Mouse (Mus musculus): Measurements from ENCODE around the gene Mrpl53. TPM values are rescaled to one million over a fixed set of nuclear protein-coding genes. Genes with fewer than 3 reads are reported as not detected.

The Mrpl53 gene
- polyA plus RNA-seq (2012; ENCODE audit: low replicate concordance), result 22.8 and 39.1 TPM in 2 replicates

GRCm38 (mm10) chr6:83108762-83109668, at the start of gene Mrpl53:
Gene Mrpl53 (plus strand): TSS chr6:83109040.

DNA sequence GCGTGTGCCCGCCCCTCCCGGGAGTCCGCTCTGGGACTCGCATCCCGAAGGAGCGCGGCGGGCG, 38.8 kb upstream of the Mrpl53 start, which contains the start of gene Tlx2:
Gene Tlx2, minus strand, starts transcription at position 47 of the 64 bp plus-strand sequence.

DNA sequence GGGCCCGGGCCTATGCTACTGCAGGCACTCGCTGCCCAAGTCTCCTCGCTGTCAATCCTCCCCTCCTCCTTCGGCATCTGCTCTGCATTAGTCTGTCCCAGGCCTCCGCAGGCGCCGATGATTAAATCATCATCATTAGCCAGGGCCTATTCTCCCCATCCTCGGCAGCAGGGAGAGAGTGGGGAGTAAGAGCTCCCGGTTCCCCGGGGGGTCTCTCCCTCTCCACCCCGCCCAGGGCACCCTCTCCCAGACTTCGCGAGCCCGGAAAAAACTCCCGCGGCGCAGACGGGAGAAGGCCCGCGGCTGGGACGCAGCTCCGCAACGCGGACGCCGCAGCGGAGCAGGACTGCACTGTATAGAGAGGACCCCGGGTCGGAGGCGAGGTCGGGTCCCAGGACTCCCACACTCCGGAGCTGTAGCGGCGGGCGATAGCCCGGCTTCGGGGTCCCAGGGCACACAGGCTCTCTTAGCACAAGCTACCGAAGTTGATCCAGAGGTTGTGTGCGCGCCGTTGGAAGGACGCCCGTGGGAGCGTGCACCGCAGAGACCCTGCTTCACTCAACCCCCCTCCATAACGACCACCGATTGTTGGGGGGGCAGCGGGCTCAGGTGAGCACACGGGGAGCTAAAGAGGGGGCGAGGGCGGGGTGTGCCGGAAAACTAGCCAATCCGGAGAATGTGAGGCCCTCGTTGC, 31.1 kb upstream of the Mrpl53 start, which contains the start of gene Pcgf1:
Gene Pcgf1, plus strand, starts transcription at position 240 of the 694 bp plus-strand sequence.

GRCm38 (mm10) chr6:83086121-83087035, 22.5 kb upstream of the Mrpl53 start, which contains the start of gene Lbx2:
Gene Lbx2 (plus strand): TSS chr6:83086367.

GRCm38 (mm10) chr6:83101316-83101687, 7.5 kb upstream of the Mrpl53 start, which contains the start of the genes Ccdc142 and Gm42688:
Gene Ccdc142 (plus strand): TSS chr6:83101601.
Gene Gm42688 (plus strand): TSS chr6:83101617.

DNA sequence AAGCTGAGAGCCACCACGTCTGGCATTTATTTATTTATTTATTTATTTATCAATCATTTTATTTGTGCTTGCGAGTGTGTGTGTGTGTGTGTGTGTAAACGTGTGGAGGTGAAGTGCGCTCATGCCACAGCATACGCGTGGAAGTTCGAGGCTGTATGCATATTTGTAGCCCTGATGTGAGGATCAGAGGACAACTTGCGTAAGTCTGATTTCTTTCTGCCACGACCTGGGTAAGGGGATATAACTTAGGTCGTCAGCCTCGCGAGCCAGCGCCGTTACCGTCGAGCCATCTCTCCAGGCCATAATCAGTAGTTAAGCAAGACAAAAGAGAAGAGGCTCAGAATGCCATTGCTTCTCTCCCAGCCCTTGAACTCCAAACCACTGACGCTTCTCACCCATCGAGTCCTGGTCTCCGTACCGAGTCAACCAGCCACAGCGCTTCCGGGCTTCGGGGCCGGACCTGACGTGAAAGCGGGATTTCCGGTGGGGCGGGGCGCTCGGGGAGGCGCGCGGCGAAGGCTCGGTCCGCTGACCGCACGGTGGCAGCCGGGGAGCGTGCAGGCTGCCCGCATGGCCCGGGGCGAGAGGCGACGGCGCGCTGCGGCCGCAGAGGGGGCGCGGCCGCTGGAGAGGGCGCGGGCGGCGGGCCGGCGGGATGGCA, 6.3 kb downstream of the Mrpl53 start, which contains the start of gene Mogs:
Gene Mogs, plus strand, starts transcription at position 486 of the 661 bp plus-strand sequence.

DNA sequence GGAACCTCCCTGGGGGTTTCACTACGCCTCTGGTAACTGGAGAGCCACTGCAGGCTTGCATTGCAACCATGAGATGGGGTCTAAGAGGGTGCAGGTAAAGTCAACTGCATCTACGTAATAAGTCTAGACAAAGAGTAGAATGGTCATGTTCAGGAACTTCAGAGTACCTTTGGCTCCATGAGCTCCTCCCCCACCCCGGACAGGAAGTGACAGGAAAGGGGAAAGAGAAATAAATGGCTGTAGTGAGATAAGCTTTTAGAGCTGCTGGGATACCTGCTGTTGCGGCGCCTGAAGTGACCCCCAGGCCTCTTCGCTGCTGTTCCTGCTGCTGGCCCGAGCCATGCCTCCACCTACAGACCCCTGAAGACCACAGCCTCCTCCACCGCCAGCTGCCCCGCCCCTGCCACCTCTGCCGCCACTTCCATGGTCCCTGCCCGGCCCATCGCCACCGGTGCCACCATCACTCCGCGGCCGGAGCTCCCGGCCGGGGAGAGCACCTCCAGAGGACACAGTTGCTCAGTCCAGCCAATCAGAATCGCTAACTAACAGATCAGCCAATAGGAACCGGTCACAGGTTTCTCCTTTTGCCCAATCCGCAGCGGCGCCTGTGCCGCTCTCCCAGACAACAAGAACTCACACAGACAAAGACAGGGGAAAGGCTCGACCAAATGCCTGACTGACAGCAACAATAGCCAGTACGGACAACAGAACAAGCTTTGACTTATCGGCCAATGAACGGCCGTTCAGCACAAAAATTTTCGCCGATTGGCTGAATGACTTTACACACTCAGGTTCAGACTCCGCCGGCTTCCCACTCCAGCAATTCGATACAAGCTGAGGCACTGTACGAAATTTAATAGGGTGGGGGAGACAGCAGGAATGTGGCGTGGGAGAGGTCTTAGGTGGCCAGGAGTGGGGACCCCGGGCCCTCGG, 12.4 kb downstream of the Mrpl53 start, which contains the start of gene Wbp1:
Gene Wbp1, minus strand, starts transcription at position 630 of the 933 bp plus-strand sequence.

DNA sequence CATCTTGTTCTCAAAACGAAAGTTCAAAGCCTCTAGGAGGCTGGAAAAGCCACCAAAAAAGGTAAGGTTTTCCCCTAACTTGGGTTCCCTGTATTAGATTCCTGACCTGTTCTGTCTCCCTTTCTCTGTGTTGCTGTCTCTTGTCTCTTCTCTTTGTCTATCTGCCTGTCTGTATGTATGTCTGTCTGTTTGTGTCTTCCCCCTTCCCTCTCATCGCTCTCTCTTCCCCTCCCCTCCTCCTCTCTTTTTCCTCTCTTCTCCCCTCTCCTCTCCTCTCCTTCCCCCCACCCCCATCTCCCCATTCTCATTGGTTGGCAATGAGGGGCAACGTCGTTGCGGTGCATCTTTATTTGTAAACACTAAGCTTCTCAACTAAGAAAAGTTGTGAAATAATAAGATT, 16.5 kb downstream of the Mrpl53 start, which contains the start of gene Ino80b:
Gene Ino80b, minus strand, starts transcription at position 101 of the 400 bp plus-strand sequence.

GRCm38 (mm10) chr6:83134951-83135513, 26.2 kb downstream of the Mrpl53 start, which contains the start of gene Rtkn:
Gene Rtkn (plus strand): TSS chr6:83135463.

DNA sequence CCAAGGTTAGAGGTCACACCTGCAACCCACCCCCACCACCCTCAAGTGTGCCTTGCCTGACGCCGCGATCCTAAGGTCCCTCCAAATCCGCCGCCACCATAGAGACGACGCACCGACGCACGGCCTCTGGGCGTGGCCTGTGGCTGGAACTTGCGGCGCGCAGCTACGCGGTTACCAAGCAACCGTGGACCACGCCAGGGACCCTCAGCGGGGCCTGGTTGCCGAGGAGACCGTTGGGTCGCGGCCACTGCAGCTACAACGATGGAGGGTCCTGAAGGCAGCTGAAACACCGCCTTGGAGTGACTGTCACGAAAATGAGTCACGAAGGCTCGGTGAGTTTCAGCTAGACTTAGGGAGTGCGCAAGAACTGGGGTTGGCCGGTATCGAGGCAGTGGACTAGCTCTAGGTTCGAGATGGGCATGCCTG, 47.4 kb downstream of the Mrpl53 start, which contains the start of the genes Wdr54 and 1700003E16Rik:
Gene Wdr54, minus strand, starts transcription at position 139 of the 426 bp plus-strand sequence.
Gene 1700003E16Rik, plus strand, starts transcription at position 146 of the 426 bp plus-strand sequence.

Other genes starting within 250 kb of the Mrpl53 start
- 5.5 and 9.5 TPM in 2 replicates for gene Sema4f, start 169.3 kb upstream of the Mrpl53 start, polyA plus RNA-seq (2012; ENCODE audit: low replicate concordance)
- gene M1ap, start 162.1 kb upstream of the Mrpl53 start, polyA plus RNA-seq (2012; ENCODE audit: low replicate concordance), result 2.0 and 5.3 TPM in 2 replicates
- gene Dok1, start 75.6 kb upstream of the Mrpl53 start, polyA plus RNA-seq (2012; ENCODE audit: low replicate concordance), result 102 and 131 TPM in 2 replicates
- gene Loxl3, start 74.9 kb upstream of the Mrpl53 start, polyA plus RNA-seq (2012; ENCODE audit: low replicate concordance), result 0.51 and 1.7 TPM in 2 replicates
- gene Aup1, start 54.5 kb upstream of the Mrpl53 start, polyA plus RNA-seq (2012; ENCODE audit: low replicate concordance), result 1,215 and 2,402 TPM in 2 replicates
- gene Htra2, start 53.8 kb upstream of the Mrpl53 start, polyA plus RNA-seq (2012; ENCODE audit: low replicate concordance), result 35.3 and 41.7 TPM in 2 replicates
- 0.97 and 1.3 TPM in 2 replicates for gene Dqx1, start 51.2 kb upstream of the Mrpl53 start, polyA plus RNA-seq (2012; ENCODE audit: low replicate concordance)
- gene Tlx2, start 38.7 kb upstream of the Mrpl53 start, polyA plus RNA-seq (2012; ENCODE audit: low replicate concordance), result 0.25 TPM in 1 of 2 replicates, not detected in the other
- gene Pcgf1, start 31.2 kb upstream of the Mrpl53 start, polyA plus RNA-seq (2012; ENCODE audit: low replicate concordance), result 7.9 and 13.4 TPM in 2 replicates
- 0.28 and 0.51 TPM in 2 replicates for gene Lbx2, start 22.7 kb upstream of the Mrpl53 start, polyA plus RNA-seq (2012; ENCODE audit: low replicate concordance)
- gene Ccdc142, start 7.4 kb upstream of the Mrpl53 start, polyA plus RNA-seq (2012; ENCODE audit: low replicate concordance), result 12.7 and 12.8 TPM in 2 replicates
- gene Gm42688, start 7.4 kb upstream of the Mrpl53 start, polyA plus RNA-seq (2012; ENCODE audit: low replicate concordance), result 3.6 and 7.5 TPM in 2 replicates
- 89.6 and 121 TPM in 2 replicates for gene Mogs, start 6.5 kb downstream of the Mrpl53 start, polyA plus RNA-seq (2012; ENCODE audit: low replicate concordance)
- gene Wbp1, start 12.5 kb downstream of the Mrpl53 start, polyA plus RNA-seq (2012; ENCODE audit: low replicate concordance), result 58.0 and 86.2 TPM in 2 replicates
- gene Ino80b, start 16.4 kb downstream of the Mrpl53 start, polyA plus RNA-seq (2012; ENCODE audit: low replicate concordance), result 132 and 369 TPM in 2 replicates
- 2.3 and 7.8 TPM in 2 replicates for gene Rtkn, start 26.4 kb downstream of the Mrpl53 start, polyA plus RNA-seq (2012; ENCODE audit: low replicate concordance)
- gene Wdr54, start 47.4 kb downstream of the Mrpl53 start, polyA plus RNA-seq (2012; ENCODE audit: low replicate concordance), result 0.18 and 0.59 TPM in 2 replicates
- gene 1700003E16Rik, start 47.4 kb downstream of the Mrpl53 start, polyA plus RNA-seq (2012; ENCODE audit: low replicate concordance), result 0.06 and 0.30 TPM in 2 replicates
- gene Dctn1, start 56.9 kb downstream of the Mrpl53 start, polyA plus RNA-seq (2012; ENCODE audit: low replicate concordance), result 222 and 899 TPM in 2 replicates
- gene Slc4a5, start 110.8 kb downstream of the Mrpl53 start, polyA plus RNA-seq (2012; ENCODE audit: low replicate concordance), result 0.34 and 0.66 TPM in 2 replicates
- 6.2 and 9.7 TPM in 2 replicates for gene Mthfd2, start 216.9 kb downstream of the Mrpl53 start, polyA plus RNA-seq (2012; ENCODE audit: low replicate concordance)
- 146 and 421 TPM in 2 replicates for gene Mob1a, start 217.0 kb downstream of the Mrpl53 start, polyA plus RNA-seq (2012; ENCODE audit: low replicate concordance)
- 22.9 and 30.3 TPM in 2 replicates for gene Bola3, start 240.1 kb downstream of the Mrpl53 start, polyA plus RNA-seq (2012; ENCODE audit: low replicate concordance)